8 mouse cellular contexts compared by ENCODE assay signal in the genomic region with DNA sequence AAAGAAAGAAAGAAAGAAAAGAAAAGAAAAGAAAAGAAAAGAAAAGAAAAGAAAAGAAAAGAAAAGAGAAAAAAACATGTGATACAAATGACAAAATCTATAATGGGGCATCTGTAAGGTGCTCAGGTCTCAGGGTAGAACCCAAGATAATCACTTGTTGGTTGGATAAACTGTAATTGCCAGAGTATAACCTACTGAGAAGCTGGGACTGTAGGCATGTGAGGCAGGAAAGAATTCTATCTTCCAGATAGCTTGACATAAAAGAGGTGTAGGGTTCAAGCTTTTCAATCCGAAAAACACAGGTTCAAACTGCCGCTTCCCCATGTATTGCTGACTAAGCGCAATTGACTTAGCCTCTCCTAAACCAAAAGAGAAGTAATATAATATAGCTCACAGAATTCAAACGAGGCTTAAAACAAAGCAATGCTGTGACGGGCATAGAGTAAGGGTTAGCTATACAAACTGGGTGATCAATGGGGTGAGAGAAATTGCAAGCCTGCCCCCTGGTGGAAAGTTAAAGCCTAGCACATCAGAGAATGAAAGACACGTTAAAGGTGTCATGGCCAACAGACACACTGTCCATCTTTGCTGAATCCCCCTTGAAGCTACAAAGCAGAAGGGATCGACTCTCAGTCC.
DNase-seq lines count a peak whose midpoint lies in the region; ATAC-seq and TF ChIP-seq lines count a peak whose summit lies in the region.

No protein-coding gene starts in this region.

- no peak overlapping the region for H3K27ac ChIP-seq in kidney, embryonic 16.5 days (ENCODE audit: low read length)
- H3K27ac ChIP-seq in liver, adult 2 months (replicated peaks; ENCODE audit: insufficient read depth, low read depth, low read length) = no peak overlapping the region

- no peaks in the 10 kb centered on the region for H3K4me1 ChIP-seq in kidney, embryonic 16.5 days (ENCODE audit: insufficient read depth, low read length)
- no peaks in the 10 kb centered on the region for H3K4me1 ChIP-seq in liver, adult 2 months (ENCODE audit: control insufficient read depth, insufficient read depth, low read length)

- peak; percentile 44 for TF ChIP-seq CTCF in liver, adult 2 months (IDR thresholded peaks at IDR 0.05; ENCODE audit: low read depth, low read length)

- peak; percentile 32 for DNase-seq in CD4-positive helper T cell, adult 2 months (ENCODE audit: low read depth, low spot score)
- peak; percentile 48 for DNase-seq in T-cell, adult 2 months (ENCODE audit: low spot score)
- peak; percentile 77 to 86 for DNase-seq in cerebellum, postnatal 36 days
- peak; percentile 60 for DNase-seq in heart, adult 8-10 months (ENCODE audit: low spot score)
- DNase-seq in liver, adult 2 months (ENCODE audit: extremely low read depth, low read depth, low spot score) = peak; percentile 16
- DNase-seq in neural tube, embryonic 10.5 days (ENCODE audit: extremely low spot score, low spot score) = peak; percentile 75
- peak; percentile 57 for DNase-seq in thymus, postnatal 0 days (ENCODE audit: low spot score)

- no peak overlapping the region for H3K9ac ChIP-seq in kidney, embryonic 16.5 days (replicated peaks; ENCODE audit: low read length)
- no peak overlapping the region for H3K9ac ChIP-seq in liver, adult 2 months (ENCODE audit: low read depth, low read length)

- no peaks in the 10 kb centered on the region for H3K27me3 ChIP-seq in kidney, embryonic 16.5 days (ENCODE audit: insufficient read depth, low read length)
- no peaks in the 10 kb centered on the region for H3K27me3 ChIP-seq in liver, adult 2 months (ENCODE audit: control insufficient read depth, insufficient read depth, low read length)

- ATAC-seq in kidney, embryonic 16.5 days (ENCODE audit: low FRiP score, low TSS enrichment) = peak; percentile 68

- H3K4me3 ChIP-seq in kidney, embryonic 16.5 days (ENCODE audit: low read length) = no peak overlapping the region
- no peak overlapping the region for H3K4me3 ChIP-seq in liver, adult 2 months (ENCODE audit: insufficient read depth, low read depth, low read length)

- H3K4me2 ChIP-seq in kidney, embryonic 16.5 days (replicated peaks; ENCODE audit: low read depth, low read length) = no peak overlapping the region

- H3K79me2 ChIP-seq in liver, adult 2 months (ENCODE audit: control insufficient read depth, insufficient read depth, low read length) = no peaks in the 10 kb centered on the region

- H3K36me3 ChIP-seq in kidney, embryonic 16.5 days (ENCODE audit: insufficient read depth, low read length) = no peaks in the 10 kb centered on the region
- H3K36me3 ChIP-seq in liver, adult 2 months (ENCODE audit: control insufficient read depth, insufficient read depth, low read length) = no peaks in the 10 kb centered on the region

- no peaks in the 10 kb centered on the region for H3K9me3 ChIP-seq in kidney, embryonic 16.5 days (ENCODE audit: low read length)

- 23% methylated on average over 7 of the region's 7 CpGs for WGBS in kidney, embryonic 16.5 days
- WGBS in liver, adult 2 months = 27% methylated on average over 7 of the region's 7 CpGs

- no peak for TF ChIP-seq POLR2A in liver, adult 2 months (IDR thresholded peaks at IDR 0.05; ENCODE audit: extremely low read depth, insufficient read depth, low read length)

Comparison
In these comparisons a context has a peak if more than half of its experiments do, and no peak if none do; other contexts are left out.
1. DNase-seq: peak in every context shown above with its lines; median percentile 82 in cerebellum, postnatal 36 days; 75 in neural tube, embryonic 10.5 days; 60 in heart, adult 8-10 months; 57 in thymus, postnatal 0 days; 48 in T-cell, adult 2 months; 32 in CD4-positive helper T cell, adult 2 months; 16 in liver, adult 2 months.